Mouse (Mus musculus) heart, adult 2 months (tissue): ENCODE results near the gene Zswim1. TPM values are rescaled to one million over a fixed set of nuclear protein-coding genes. Genes with fewer than 3 reads are reported as not detected.
"Not testable (repeated sequence)": the region's sequence is repeated elsewhere in the genome, so short reads cannot be mapped to it uniquely, and the experiment has no call there.

ENCODE experiments used
- DNase-seq, 2 experiments: peaks; one replicate each; pipeline ENCODE4 v3.0.0; 2021
- H3K27ac ChIP-seq: fragments of 200-600 bp; 2 replicates; pipeline ENCODE4 v1.8.1; 2022
- H3K27me3 ChIP-seq: fragments of 200-500 bp; 2 replicates; pipeline ENCODE4 v1.6.1; 2012; ENCODE audit warnings: mild to moderate bottlenecking, low read length, inconsistent platforms, mixed read lengths; ENCODE audit not compliant: control insufficient read depth, insufficient read depth
- H3K36me3 ChIP-seq: fragments of 200-500 bp; 2 replicates; pipeline ENCODE4 v1.6.1; 2012; ENCODE audit warnings: low read length, inconsistent platforms; ENCODE audit not compliant: control insufficient read depth, insufficient read depth
- H3K4me1 ChIP-seq: fragments of 200-500 bp; 2 replicates; pipeline ENCODE4 v1.6.1; 2011; ENCODE audit warnings: low read length; ENCODE audit not compliant: control insufficient read depth, insufficient read depth
- H3K4me3 ChIP-seq: fragments of 200-600 bp; 2 replicates; pipeline ENCODE4 v1.8.1; 2022
- H3K79me2 ChIP-seq: fragments of 200-500 bp; replicated peaks from 2 replicates; pipeline ENCODE4 v1.6.1; 2012; ENCODE audit warnings: mild to moderate bottlenecking, inconsistent platforms, low read length, moderate library complexity, mixed read lengths; ENCODE audit not compliant: control insufficient read depth, insufficient read depth
- H3K9ac ChIP-seq: fragments of 200-500 bp; 2 replicates; pipeline ENCODE4 v1.6.1; 2012; ENCODE audit warnings: low read depth, mild to moderate bottlenecking, control low read depth, inconsistent platforms, low read length, mixed read lengths
- CTCF ChIP-seq: fragments of 200-600 bp; IDR thresholded peaks from 2 replicates; pipeline ENCODE4 v1.8.1; 2022; ENCODE audit warnings: antibody characterized with exemption, mild to moderate bottlenecking, moderate library complexity
- WGBS: fragments of 180-500 bp; shearing (Covaris S2); methylation state at CpG from one replicate; pipeline ENCODE4 v1.1.7; 2018; 5-methylcytosine and 5-hydroxymethylcytosine counted together
- intact Hi-C: fragments of 180-260 bp; cut with DNase I; formaldehyde crosslinking; loops from one replicate; pipeline ENCODE4 v1.15.1; 2025
- polyA plus RNA-seq: library from polyadenylated mRNA; depleted of rRNA; stranded (reverse); fragments of >200 nt; gene quantifications from 2 replicates; pipeline ENCODE4 v1.2.3, GENCODE M21; 2012; rRNA removed
- total RNA-seq, 2 experiments: library from RNA; stranded (reverse); gene quantifications; 2 replicates each; pipeline ENCODE4 v1.2.3; 2021

The Zswim1 gene
- total and polyA plus RNA-seq, 3 experiments = 4.5 to 5.3 (median 5.1) TPM

GRCm38 (mm10) chr2:164875648-164876047 is 53.2 kb downstream of the Zswim1 start:
- H3K4me3 ChIP-seq, H3K9ac ChIP-seq, H3K36me3 ChIP-seq, DNase-seq, H3K27me3 ChIP-seq, H3K79me2 ChIP-seq, intact Hi-C loops: not testable (repeated sequence)
- peak; percentile 50 for TF ChIP-seq CTCF
- peak overlapping the region; percentile 96 for H3K27ac ChIP-seq
- WGBS = 55% methylated on average over 2 of the region's 2 CpGs
- peaks cover 16% of the 10 kb centered on the region for H3K4me1 ChIP-seq

Other genes with a start within 250 kb of the Zswim1 start
- gene Spint3, start 249.2 kb upstream of the Zswim1 start, total RNA-seq = not detected
- not detected in 2 replicates for gene Spint3, start 249.2 kb upstream of the Zswim1 start, polyA plus RNA-seq
- gene Wfdc6a, start 237.2 kb upstream of the Zswim1 start, total RNA-seq = under 1 TPM in 1 of 2 experiments, not detected in 1; 0.30 TPM
- gene Wfdc6a, start 237.2 kb upstream of the Zswim1 start, polyA plus RNA-seq = 0.47 and 0.56 TPM in 2 replicates
- not detected for gene Eppin, start 229.1 kb upstream of the Zswim1 start, total RNA-seq
- 0.16 TPM in 1 of 2 replicates, not detected in the other for gene Eppin, start 229.1 kb upstream of the Zswim1 start, polyA plus RNA-seq
- gene Wfdc6b, start 209.2 kb upstream of the Zswim1 start, total RNA-seq = not detected
- gene Wfdc6b, start 209.2 kb upstream of the Zswim1 start, polyA plus RNA-seq = not detected in 2 replicates
- gene Wfdc8, start 209.1 kb upstream of the Zswim1 start, total RNA-seq = not detected
- not detected in 2 replicates for gene Wfdc8, start 209.1 kb upstream of the Zswim1 start, polyA plus RNA-seq
- gene Wfdc16, start 183.9 kb upstream of the Zswim1 start, total RNA-seq = not detected
- gene Wfdc16, start 183.9 kb upstream of the Zswim1 start, polyA plus RNA-seq = not detected in 2 replicates
- gene Wfdc10, start 166.6 kb upstream of the Zswim1 start, total RNA-seq = not detected
- not detected in 2 replicates for gene Wfdc10, start 166.6 kb upstream of the Zswim1 start, polyA plus RNA-seq
- not detected for gene Wfdc9, start 166.1 kb upstream of the Zswim1 start, total RNA-seq
- not detected in 2 replicates for gene Wfdc9, start 166.1 kb upstream of the Zswim1 start, polyA plus RNA-seq
- gene Wfdc11, start 148.6 kb upstream of the Zswim1 start, total RNA-seq = not detected
- gene Wfdc11, start 148.6 kb upstream of the Zswim1 start, polyA plus RNA-seq = not detected in 2 replicates
- gene Wfdc13, start 137.6 kb upstream of the Zswim1 start, total RNA-seq = not detected
- 0.25 TPM in 1 of 2 replicates, not detected in the other for gene Wfdc13, start 137.6 kb upstream of the Zswim1 start, polyA plus RNA-seq
- gene Spint4, start 124.2 kb upstream of the Zswim1 start, total RNA-seq = not detected
- not detected in 2 replicates for gene Spint4, start 124.2 kb upstream of the Zswim1 start, polyA plus RNA-seq
- gene Spint5, start 107.4 kb upstream of the Zswim1 start, total RNA-seq = not detected
- not detected in 2 replicates for gene Spint5, start 107.4 kb upstream of the Zswim1 start, polyA plus RNA-seq
- not detected for gene Wfdc3, start 76.8 kb upstream of the Zswim1 start, total RNA-seq
- gene Wfdc3, start 76.8 kb upstream of the Zswim1 start, polyA plus RNA-seq = 0.31 and 0.50 TPM in 2 replicates
- gene Dnttip1, start 76.7 kb upstream of the Zswim1 start, total RNA-seq = 10 to 100 TPM; 21.8 to 21.9 TPM
- 15.0 and 15.9 TPM in 2 replicates for gene Dnttip1, start 76.7 kb upstream of the Zswim1 start, polyA plus RNA-seq
- gene Ube2c, start 52.8 kb upstream of the Zswim1 start, total RNA-seq = 1 to 10 TPM; 1.5 to 4.2 TPM
- 3.0 and 7.3 TPM in 2 replicates for gene Ube2c, start 52.8 kb upstream of the Zswim1 start, polyA plus RNA-seq
- gene Tnnc2, start 42.7 kb upstream of the Zswim1 start, total RNA-seq = under 1 TPM in 1 of 2 experiments, not detected in 1; 0.50 TPM
- not detected in 2 replicates for gene Tnnc2, start 42.7 kb upstream of the Zswim1 start, polyA plus RNA-seq
- 10 to 100 TPM; 21.2 to 30.3 TPM for gene Snx21, start 36.9 kb upstream of the Zswim1 start, total RNA-seq
- gene Snx21, start 36.9 kb upstream of the Zswim1 start, polyA plus RNA-seq = 24.7 and 29.0 TPM in 2 replicates
- gene Acot8, start 17.8 kb upstream of the Zswim1 start, total RNA-seq = 10 to 100 TPM; 13.3 to 14.0 TPM
- gene Acot8, start 17.8 kb upstream of the Zswim1 start, polyA plus RNA-seq = 17.0 and 19.1 TPM in 2 replicates
- 1 to 10 TPM; 1.7 to 2.1 TPM for gene Zswim3, start 17.6 kb upstream of the Zswim1 start, total RNA-seq
- 2.1 and 2.8 TPM in 2 replicates for gene Zswim3, start 17.6 kb upstream of the Zswim1 start, polyA plus RNA-seq
- gene Spata25, start 5.9 kb downstream of the Zswim1 start, total RNA-seq = under 1 TPM; 0.60 to 0.68 TPM
- 0.23 TPM in 1 of 2 replicates, not detected in the other for gene Spata25, start 5.9 kb downstream of the Zswim1 start, polyA plus RNA-seq
- gene Ctsa, start 10.2 kb downstream of the Zswim1 start, total RNA-seq = 10 to 100 TPM; 94.3 to 99.8 TPM
- 200 and 232 TPM in 2 replicates for gene Ctsa, start 10.2 kb downstream of the Zswim1 start, polyA plus RNA-seq
- 10 to 100 TPM; 47.2 to 49.2 TPM for gene Neurl2, start 10.8 kb downstream of the Zswim1 start, total RNA-seq
- 54.2 and 54.8 TPM in 2 replicates for gene Neurl2, start 10.8 kb downstream of the Zswim1 start, polyA plus RNA-seq
- gene Pltp, start 35.0 kb downstream of the Zswim1 start, total RNA-seq = 10 to 100 TPM; 33.8 to 36.1 TPM
- gene Pltp, start 35.0 kb downstream of the Zswim1 start, polyA plus RNA-seq = 57.4 and 71.2 TPM in 2 replicates
- gene Pcif1, start 56.6 kb downstream of the Zswim1 start, total RNA-seq = 10 to 100 TPM; 25.7 to 31.8 TPM
- 18.4 and 20.8 TPM in 2 replicates for gene Pcif1, start 56.6 kb downstream of the Zswim1 start, polyA plus RNA-seq
- 1 to 10 TPM; 8.0 to 8.2 TPM for gene Zfp335, start 89.1 kb downstream of the Zswim1 start, total RNA-seq
- gene Zfp335, start 89.1 kb downstream of the Zswim1 start, polyA plus RNA-seq = 14.0 and 14.3 TPM in 2 replicates
- gene Mmp9, start 118.1 kb downstream of the Zswim1 start, total RNA-seq = under 1 TPM; 0.93 to 0.99 TPM
- gene Mmp9, start 118.1 kb downstream of the Zswim1 start, polyA plus RNA-seq = 3.5 and 5.1 TPM in 2 replicates
- gene Slc12a5, start 138.1 kb downstream of the Zswim1 start, total RNA-seq = 1 to 10 TPM; 2.2 to 2.3 TPM
- 1.5 TPM in 2 replicates for gene Slc12a5, start 138.1 kb downstream of the Zswim1 start, polyA plus RNA-seq
- gene Ncoa5, start 212.2 kb downstream of the Zswim1 start, total RNA-seq = 10 to 100 TPM; 18.6 to 20.6 TPM
- 16.4 and 21.2 TPM in 2 replicates for gene Ncoa5, start 212.2 kb downstream of the Zswim1 start, polyA plus RNA-seq
- 1 to 10 TPM; 2.0 to 2.2 TPM for gene Cd40, start 232.9 kb downstream of the Zswim1 start, total RNA-seq
- gene Cd40, start 232.9 kb downstream of the Zswim1 start, polyA plus RNA-seq = 4.6 and 7.1 TPM in 2 replicates